Mouse (Mus musculus) MEL (cell line): ENCODE results near the gene Ahsa2. TPM values are rescaled to one million over a fixed set of nuclear protein-coding genes. Genes with fewer than 3 reads are reported as not detected.

Experiments
- DNase-seq: peaks from one replicate; pipeline ENCODE4 v3.0.0; 2011; ENCODE audit warnings: low read depth, low spot score
- H3K27ac ChIP-seq: 2 replicates; pipeline ENCODE4 v1.5.1; 2012; ENCODE audit warnings: low read depth, mild to moderate bottlenecking, control low read depth, low read length, moderate library complexity; ENCODE audit not compliant: control insufficient read depth
- H3K27me3 ChIP-seq, 2 experiments: fragments of 150-350 bp in 1 of 2; sonication (generic) in 1 of 2; 2 replicates each; pipeline ENCODE4 v1.6.1; 2012; ENCODE audit warnings: low read length in 2 of 2, mild to moderate bottlenecking in 2 of 2, improper control_type of control experiment in 1 of 2, moderate library complexity in 1 of 2; ENCODE audit not compliant: insufficient read depth in 2 of 2, control insufficient read depth in 1 of 2
- H3K36me3 ChIP-seq, 2 experiments: 2 replicates each; pipeline ENCODE4 v1.6.1; 2012 to 2014; ENCODE audit warnings: low read length in 2 of 2, improper control_type of control experiment in 1 of 2, inconsistent platforms in 1 of 2, mild to moderate bottlenecking in 1 of 2; ENCODE audit not compliant: insufficient read depth in 2 of 2, control insufficient read depth in 1 of 2
- H3K4me1 ChIP-seq, 2 experiments: fragments of 150-350 bp in 1 of 2; sonication (generic) in 1 of 2; 2 replicates each; pipeline ENCODE4 v1.6.1; 2012; ENCODE audit warnings: low read length in 2 of 2, improper control_type of control experiment in 1 of 2, mild to moderate bottlenecking in 1 of 2; ENCODE audit not compliant: insufficient read depth in 2 of 2, control insufficient read depth in 1 of 2
- H3K4me3 ChIP-seq, 2 experiments: fragments of 150-350 bp in 1 of 2; sonication (generic) in 1 of 2; 2 replicates each; pipeline ENCODE4 v1.5.1; 2012; ENCODE audit warnings: low read depth in 2 of 2, low read length in 2 of 2, mild to moderate bottlenecking in 2 of 2, moderate library complexity in 2 of 2, control low read depth in 1 of 2, improper control_type of control experiment in 1 of 2; ENCODE audit not compliant: control insufficient read depth in 1 of 2, insufficient read depth in 1 of 2
- H3K79me2 ChIP-seq: 2 replicates; pipeline ENCODE4 v1.6.1; 2012; ENCODE audit warnings: mild to moderate bottlenecking, low read length, moderate library complexity; ENCODE audit not compliant: control insufficient read depth, poor library complexity, insufficient read depth
- H3K9ac ChIP-seq: 2 replicates; pipeline ENCODE4 v1.6.1; 2012; ENCODE audit warnings: low read depth, mild to moderate bottlenecking, control low read depth, low read length, moderate library complexity; ENCODE audit not compliant: control insufficient read depth, poor library complexity, severe bottlenecking
- H3K9me3 ChIP-seq: fragments of 150-350 bp; sonication (generic); replicated peaks from 2 replicates; pipeline ENCODE4 v1.6.1; 2012; ENCODE audit warnings: mild to moderate bottlenecking, low read length, improper control_type of control experiment, moderate library complexity; ENCODE audit not compliant: insufficient read depth
- CHD1 ChIP-seq: IDR thresholded peaks from 2 replicates; pipeline ENCODE4 v1.6.1; 2012; ENCODE audit warnings: low read depth, mild to moderate bottlenecking, inconsistent platforms, low read length, improper control_type of control experiment
- CHD2 ChIP-seq: IDR thresholded peaks from 2 replicates; pipeline ENCODE4 v1.6.1; 2011; ENCODE audit warnings: low read length, improper control_type of control experiment
- CTCF ChIP-seq, 3 experiments: IDR thresholded peaks in 2 of 3; conservative IDR thresholded peaks in 1 of 3; 2 replicates each; pipeline ENCODE4 v1.5.1; 2011 to 2012; ENCODE audit warnings: low read length in 3 of 3, low read depth in 2 of 3, mild to moderate bottlenecking in 2 of 3, improper control_type of control experiment in 1 of 3, inconsistent platforms in 1 of 3, mixed read lengths in 1 of 3, moderate library complexity in 1 of 3; ENCODE audit not compliant: control insufficient read depth in 1 of 3, insufficient read depth in 1 of 3, poor library complexity in 1 of 3, severe bottlenecking in 1 of 3
- EP300 ChIP-seq, 2 experiments: IDR thresholded peaks; 2 replicates each; pipeline ENCODE4 v1.6.1; 2011; ENCODE audit warnings: improper control_type of control experiment in 2 of 2, low read length in 2 of 2, low read depth in 1 of 2, mild to moderate bottlenecking in 1 of 2
- ETS1 ChIP-seq: IDR thresholded peaks from 2 replicates; pipeline ENCODE4 v1.6.1; 2012; ENCODE audit warnings: low read depth, mild to moderate bottlenecking, inconsistent platforms, low read length, improper control_type of control experiment, moderate library complexity
- HCFC1 ChIP-seq: IDR thresholded peaks from 2 replicates; pipeline ENCODE4 v1.6.1; 2012; ENCODE audit warnings: low read depth, mild to moderate bottlenecking, inconsistent platforms, low read length, improper control_type of control experiment, moderate library complexity
- JUND ChIP-seq: IDR thresholded peaks from 2 replicates; pipeline ENCODE4 v1.6.1; 2011; ENCODE audit warnings: low read depth, mild to moderate bottlenecking, improper control_type of control experiment, low read length
- MAX ChIP-seq: IDR thresholded peaks from 2 replicates; pipeline ENCODE4 v1.6.1; 2011; ENCODE audit warnings: low read length, improper control_type of control experiment
- MAZ ChIP-seq: IDR thresholded peaks from 2 replicates; pipeline ENCODE4 v1.6.1; 2012; ENCODE audit warnings: low read depth, mild to moderate bottlenecking, inconsistent platforms, low read length, improper control_type of control experiment
- MXI1 ChIP-seq: IDR thresholded peaks from 2 replicates; pipeline ENCODE4 v1.6.1; 2011; ENCODE audit warnings: mild to moderate bottlenecking, low read depth, low read length, improper control_type of control experiment
- MYB ChIP-seq: IDR thresholded peaks from 2 replicates; pipeline ENCODE4 v1.6.1; 2011; ENCODE audit warnings: mild to moderate bottlenecking, low read depth, low read length, improper control_type of control experiment
- MYC ChIP-seq: IDR thresholded peaks from 2 replicates; pipeline ENCODE4 v1.6.1; 2011; ENCODE audit warnings: low read depth, mild to moderate bottlenecking, low read length, improper control_type of control experiment, moderate library complexity
- NELFE ChIP-seq: IDR thresholded peaks from 2 replicates; pipeline ENCODE4 v1.6.1; 2011; ENCODE audit warnings: low read depth, low read length, improper control_type of control experiment
- NRF1 ChIP-seq: IDR thresholded peaks from 2 replicates; pipeline ENCODE4 v1.6.1; 2014; ENCODE audit warnings: low read depth, mild to moderate bottlenecking, inconsistent platforms, low read length, improper control_type of control experiment, moderate library complexity; ENCODE audit not compliant: poor library complexity, insufficient read depth, severe bottlenecking
- POLR2A ChIP-seq, 2 experiments: IDR thresholded peaks; 2 replicates each; pipeline ENCODE4 v1.6.1; 2011 to 2012; ENCODE audit warnings: low read length in 2 of 2, mild to moderate bottlenecking in 2 of 2, control low read depth in 1 of 2, improper control_type of control experiment in 1 of 2, low read depth in 1 of 2, moderate library complexity in 1 of 2; ENCODE audit not compliant: control insufficient read depth in 1 of 2, insufficient read depth in 1 of 2, poor library complexity in 1 of 2
- POLR2AphosphoS2 ChIP-seq: IDR thresholded peaks from 2 replicates; pipeline ENCODE4 v1.6.1; 2011; ENCODE audit warnings: low read length, improper control_type of control experiment
- SMC3 ChIP-seq: IDR thresholded peaks from 2 replicates; pipeline ENCODE4 v1.6.1; 2011; ENCODE audit warnings: low read depth, low read length, improper control_type of control experiment
- TAL1 ChIP-seq: IDR thresholded peaks from 2 replicates; pipeline ENCODE4 v1.6.1; 2012; ENCODE audit warnings: mild to moderate bottlenecking, inconsistent platforms, low read length, moderate library complexity, mixed read lengths
- TCF12 ChIP-seq: IDR thresholded peaks from 2 replicates; pipeline ENCODE4 v1.6.1; 2014; ENCODE audit warnings: low read depth, mild to moderate bottlenecking, inconsistent platforms, low read length, improper control_type of control experiment, moderate library complexity
- UBTF ChIP-seq: IDR thresholded peaks from 2 replicates; pipeline ENCODE4 v1.6.1; 2012; ENCODE audit warnings: low read depth, mild to moderate bottlenecking, inconsistent platforms, low read length, improper control_type of control experiment, moderate library complexity, borderline replicate concordance; ENCODE audit not compliant: insufficient read depth
- USF2 ChIP-seq, 2 experiments: IDR thresholded peaks; 2 replicates each; pipeline ENCODE4 v1.6.1; 2011 to 2012; ENCODE audit warnings: improper control_type of control experiment in 2 of 2, low read length in 2 of 2, borderline replicate concordance in 1 of 2, inconsistent platforms in 1 of 2, low read depth in 1 of 2, mild to moderate bottlenecking in 1 of 2; ENCODE audit not compliant: insufficient read depth in 1 of 2
- ZKSCAN1 ChIP-seq: IDR thresholded peaks from 2 replicates; pipeline ENCODE4 v1.6.1; 2012; ENCODE audit warnings: low read depth, mild to moderate bottlenecking, inconsistent platforms, low read length, improper control_type of control experiment, moderate library complexity
- ZMIZ1 ChIP-seq: IDR thresholded peaks from 2 replicates; pipeline ENCODE4 v1.6.1; 2012; ENCODE audit warnings: low read depth, mild to moderate bottlenecking, inconsistent platforms, low read length, improper control_type of control experiment, moderate library complexity
- ZNF384 ChIP-seq: IDR thresholded peaks from 2 replicates; pipeline ENCODE4 v1.6.1; 2012; ENCODE audit warnings: low read depth, mild to moderate bottlenecking, inconsistent platforms, low read length, improper control_type of control experiment
- polyA plus RNA-seq, 2 experiments: library from polyadenylated mRNA; stranded (reverse) in 1 of 2; unstranded in 1 of 2; fragments of >175 nt in 1 of 2; fragments of >200 nt in 1 of 2; gene quantifications; 2 replicates each; pipeline versions ENCODE4 v1.2.1 to v1.2.4; 2012; ENCODE audit warnings: low replicate concordance in 2 of 2, low read depth in 1 of 2; ENCODE audit not compliant: insufficient read length in 2 of 2, insufficient read depth in 1 of 2, missing spikeins in 1 of 2
- total RNA-seq: library from RNA; depleted of rRNA; stranded (reverse); fragments of 300-350 nt; gene quantifications from 2 replicates; pipeline ENCODE4 v1.2.3, GENCODE M21; 2012; rRNA removed

Ahsa2 gene
- 35.6 and 36.2 TPM in 2 replicates for total RNA-seq
- polyA plus RNA-seq: 10 to 100 TPM in 1 of 2 experiments, not detected in 1; 37.8 TPM

GRCm38 (mm10) chr11:23497718-23498509 lies at the start of gene Ahsa2:
Ahsa2 (minus strand) TSS chr11:23498030.
- Histone ChIP-seq H3K9ac (peak within 1 kb of the TSS; percentile 80), H3K27me3 (no peaks in the 10 kb centered on the region)
- TF ChIP-seq CHD1 (0 out of 2 replicates have a peak, but pooled peaks have one; percentile 71), MYB (no peak), SMC3 (peak; percentile 23; the same call in 1 of the 2 replicates), NELFE (peak; percentile 72), POLR2AphosphoS2 (peak; percentile 74), POLR2A (IDR thresholded peaks at IDR 0.05; ENCODE audit: control insufficient read depth in 1 of 2, insufficient read depth in 1 of 2, low read depth in 1 of 2, low read length in 2 of 2, poor library complexity in 1 of 2) (peak; percentile 59 to 68; a peak in 2 of 4 replicates), MXI1 (peak; percentile 1; the same call in 1 of the 2 replicates), ZNF384 (peak; percentile 87), HCFC1 (peak; percentile 13), MAX (peak; percentile 27; the same call in 1 of the 2 replicates), TCF12 (0 out of 2 replicates have a peak, but pooled peaks have one; percentile 13), TAL1 (no peak), JUND (no peak), NRF1 (peak; percentile 31; the same call in 1 of the 2 replicates), ETS1 (0 out of 2 replicates have a peak, but pooled peaks have one; percentile 20), CTCF (IDR thresholded peaks at IDR 0.05 in 2 of 3, conservative IDR thresholded peaks at IDR 0.05 in 1 of 3; ENCODE audit: control insufficient read depth in 1 of 3, insufficient read depth in 1 of 3, low read depth in 2 of 3, low read length in 3 of 3, poor library complexity in 1 of 3, severe bottlenecking in 1 of 3) (no peak), ZMIZ1 (0 out of 2 replicates have a peak, but pooled peaks have one; percentile 72)
- TF ChIP-seq, all 39 proteins: peak for 13
- Histone ChIP-seq H3K79me2 (peaks cover 9% of the 10 kb centered on the region), H3K9me3 (no peaks in the 10 kb centered on the region), H3K4me3 (peak within 1 kb of the TSS; percentile 71 to 77), H3K4me1 (peaks cover 4 to 16% of the 10 kb centered on the region in 2 experiments), H3K36me3 (peaks cover 8 to 9% of the 10 kb centered on the region in 2 experiments), H3K27ac (peak within 1 kb of the TSS; percentile 47)
- DNase-seq: peak; percentile 98

- Histone ChIP-seq H3K4me1 (peaks cover 3 to 4% of the 10 kb centered on the region in 2 experiments; a peak in 3 of 4 replicates), H3K9me3 (no peaks in the 10 kb centered on the region), H3K27ac (no peak overlapping the region), H3K27me3 (no peaks in the 10 kb centered on the region), H3K4me3 (no peak overlapping the region), H3K79me2 (no peaks in the 10 kb centered on the region), H3K9ac (no peak overlapping the region), H3K36me3 (no peaks in the 10 kb centered on the region)
- TF ChIP-seq MAZ: no peak
- 0 out of 2 replicates have a peak, but pooled peaks have one; percentile 28 for TF ChIP-seq MYB
- peak; percentile 64; the same call in 1 of the 2 replicates for TF ChIP-seq TCF12
- TF ChIP-seq ZKSCAN1: no peak
- TF ChIP-seq UBTF: no peak
- peak in 1 of 2 experiments; percentile 61; a peak in 1 of 4 replicates for TF ChIP-seq EP300 (IDR thresholded peaks at IDR 0.05; ENCODE audit: low read depth in 1 of 2, low read length in 2 of 2)
- no peak for TF ChIP-seq CHD1
- no peak for TF ChIP-seq NRF1
- no peak for TF ChIP-seq MYC
- TF ChIP-seq CHD2: no peak
- TF ChIP-seq USF2 (IDR thresholded peaks at IDR 0.05; ENCODE audit: borderline replicate concordance in 1 of 2, insufficient read depth in 1 of 2, low read depth in 1 of 2, low read length in 2 of 2): no peak
- peak; percentile 34 for DNase-seq
These were observed 39.6 kb upstream of the Ahsa2 start for GRCm38 (mm10) chr11:23537446-23537845.
